Mouse (Mus musculus) bone marrow, adult 2 months (tissue): ENCODE measurements around the gene Erg.

Experiments used
- CTCF ChIP-seq: fragments of 200-500 bp; IDR thresholded peaks from 2 replicates; pipeline ENCODE4 v1.5.1; 2011; ENCODE audit warnings: low read length, control low read depth; ENCODE audit not compliant: control insufficient read depth, insufficient read depth
- POLR2A ChIP-seq: fragments of 200-500 bp; IDR thresholded peaks from 2 replicates; pipeline ENCODE4 v1.6.1; 2011; ENCODE audit warnings: low read depth, mild to moderate bottlenecking, control low read depth, low read length, borderline replicate concordance; ENCODE audit not compliant: control insufficient read depth

GRCm38 (mm10) chr16:95356962-95357955 lies 229.1 kb downstream of the Erg start:
- TF ChIP-seq POLR2A (no peak), CTCF (no peak)
